Mouse (Mus musculus) forebrain, postnatal 0 days (tissue): ENCODE results near the gene Ccr9. TPM values are rescaled to one million over a fixed set of nuclear protein-coding genes. Genes with fewer than 3 reads are reported as not detected.
"Not testable (repeated sequence)": the region's sequence is repeated elsewhere in the genome, so short reads cannot be mapped to it uniquely, and the experiment has no call there.

Source experiments
- ATAC-seq: fragments of 200-750 bp; cut with Nextera tagmentation; 2 replicates; pipeline ENCODE4 v1.8.0; 2017; ENCODE audit warnings: mild to moderate bottlenecking, moderate library complexity
- DNase-seq: peaks from one replicate; pipeline ENCODE4 v3.0.0-alpha.2; 2015
- H3K27ac ChIP-seq: fragments of 300-500 bp; sonication (generic); 2 replicates; pipeline ENCODE4 v1.5.1; 2014; ENCODE audit warnings: low read depth, mild to moderate bottlenecking, antibody characterized with exemption, low read length, moderate library complexity, mixed read lengths
- H3K27me3 ChIP-seq: fragments of 300-500 bp; sonication (generic); 2 replicates; pipeline ENCODE4 v1.6.1; 2014; ENCODE audit warnings: mild to moderate bottlenecking, low read length, mixed read lengths; ENCODE audit not compliant: insufficient read depth
- H3K36me3 ChIP-seq: fragments of 300-500 bp; sonication (generic); 2 replicates; pipeline ENCODE4 v1.6.1; 2014; ENCODE audit warnings: mild to moderate bottlenecking, moderate library complexity; ENCODE audit not compliant: insufficient read depth
- H3K4me1 ChIP-seq: fragments of 300-500 bp; sonication (generic); 2 replicates; pipeline ENCODE4 v1.6.1; 2014; ENCODE audit warnings: antibody characterized with exemption; ENCODE audit not compliant: insufficient read depth
- H3K4me2 ChIP-seq: fragments of 300-500 bp; sonication (generic); 2 replicates; pipeline ENCODE4 v1.6.1; 2014; ENCODE audit warnings: low read depth, mild to moderate bottlenecking, moderate library complexity
- H3K4me3 ChIP-seq: fragments of 300-500 bp; sonication (generic); 2 replicates; pipeline ENCODE4 v1.5.1; 2014; ENCODE audit warnings: low read depth, low read length, mixed read lengths
- H3K9ac ChIP-seq: fragments of 300-500 bp; sonication (generic); 2 replicates; pipeline ENCODE4 v1.6.1; 2014; ENCODE audit warnings: mild to moderate bottlenecking
- H3K9me3 ChIP-seq: fragments of 300-500 bp; sonication (generic); 2 replicates; pipeline ENCODE4 v1.6.1; 2016; ENCODE audit warnings: low read length
- CTCF ChIP-seq: sonication (generic); IDR thresholded peaks from 2 replicates; pipeline ENCODE4 v1.5.1; 2016; ENCODE audit warnings: antibody characterized with exemption, control low read depth, low read depth
- WGBS: fragments of 180-500 bp; shearing (Covaris S2); extraction: QIAGEN DNeasy Blood & Tissue Kit; methylation state at CpG from one replicate; pipeline ENCODE4 v1.1.7; 2014; 5-methylcytosine and 5-hydroxymethylcytosine counted together
- polyA plus RNA-seq: library from polyadenylated mRNA; unstranded; fragments of >200 nt; fragmentation: Nextera tagmentation; extraction: Ambion mirVana; gene quantifications from 2 replicates; pipeline ENCODE4 v1.2.1, GENCODE M21; 2015
- total RNA-seq: library from RNA; depleted of rRNA; stranded (reverse); fragments of >200 nt; gene quantifications from 2 replicates; pipeline ENCODE4 v1.2.3, GENCODE M21; 2014

The Ccr9 gene
- total and polyA plus RNA-seq, 2 experiments from 2014 or later: 0.34 to 0.52 TPM

DNA sequence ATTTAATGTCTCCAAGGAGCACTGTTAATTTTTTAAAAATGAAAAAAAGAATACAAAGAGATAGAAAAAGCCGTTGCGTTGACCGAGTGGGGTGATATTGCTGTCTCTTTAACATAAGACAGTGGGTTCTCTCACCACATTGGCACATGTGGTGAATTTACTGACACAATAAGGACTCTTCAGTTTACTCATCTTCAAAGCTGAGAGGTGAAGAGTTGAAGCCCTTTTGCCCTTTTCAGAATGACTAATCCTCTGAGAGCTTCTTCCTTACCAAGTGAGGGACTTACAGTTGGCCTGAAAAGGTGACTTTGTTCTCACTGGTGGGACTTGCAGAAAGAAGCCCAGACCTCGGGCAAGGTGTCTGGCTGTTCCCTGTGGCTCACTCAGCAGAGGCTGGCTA is 62.6 kb downstream of the Ccr9 start:
- H3K4me1 ChIP-seq: no peaks in the 10 kb centered on the region
- no peak for TF ChIP-seq CTCF
- DNase-seq: no peak
- no peak overlapping the region for H3K4me3 ChIP-seq
- H3K9ac ChIP-seq: no peak overlapping the region
- ATAC-seq: no peak
- no peak overlapping the region for H3K4me2 ChIP-seq
- no peaks in the 10 kb centered on the region for H3K27me3 ChIP-seq
- no peaks in the 10 kb centered on the region for H3K36me3 ChIP-seq
- WGBS: 87% methylated on average over 4 of the region's 4 CpGs
- H3K27ac ChIP-seq: no peak overlapping the region
- H3K9me3 ChIP-seq: no peaks in the 10 kb centered on the region

DNA sequence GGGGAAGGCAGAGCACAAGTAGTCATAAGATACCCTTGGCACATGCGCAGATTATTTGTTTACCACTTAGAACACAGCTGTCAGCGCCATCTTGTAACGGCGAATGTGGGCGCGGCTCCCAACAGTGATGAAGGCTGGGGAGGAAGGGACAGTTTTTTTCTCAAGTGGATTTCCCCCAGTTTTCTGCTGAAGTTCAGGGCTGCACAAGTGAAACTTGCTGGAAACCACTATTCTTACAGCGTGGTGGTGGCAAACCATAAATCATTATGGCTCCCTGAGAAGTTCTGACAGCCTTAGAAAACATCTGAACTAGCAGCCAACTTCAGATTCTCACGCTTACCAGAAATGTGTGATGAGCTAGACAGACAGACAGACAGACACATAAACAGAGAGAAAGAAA is 71.4 kb downstream of the Ccr9 start:
- not testable (repeated sequence) for H3K27me3 ChIP-seq, H3K27ac ChIP-seq, H3K4me3 ChIP-seq, DNase-seq, H3K9ac ChIP-seq, H3K36me3 ChIP-seq, H3K4me2 ChIP-seq, ATAC-seq, H3K4me1 ChIP-seq, H3K9me3 ChIP-seq
- WGBS: 92% methylated on average over 7 of the region's 8 CpGs

DNA sequence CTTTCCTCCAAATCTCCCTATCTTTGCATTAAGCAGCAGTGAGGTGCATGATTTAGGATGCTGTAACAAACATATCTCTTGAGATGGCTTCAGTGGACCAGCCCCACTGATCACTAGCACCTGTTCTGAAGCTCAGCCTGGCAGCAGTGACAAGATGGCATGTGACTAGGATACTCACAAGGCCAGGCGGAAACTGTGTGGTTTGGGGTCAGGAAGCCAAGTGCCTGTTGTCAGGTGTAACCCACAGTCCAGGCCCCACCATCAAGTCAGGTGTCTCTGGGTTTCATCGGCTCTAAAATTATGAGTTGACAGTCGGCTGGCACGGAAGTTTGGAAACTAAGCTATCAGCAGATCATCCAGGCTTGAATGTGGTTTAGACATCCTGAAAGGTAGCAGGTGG is 76.1 kb downstream of the Ccr9 start:
- Histone ChIP-seq H3K4me1 (no peaks in the 10 kb centered on the region), H3K9me3 (no peaks in the 10 kb centered on the region), H3K9ac (no peak overlapping the region), H3K27me3 (no peaks in the 10 kb centered on the region), H3K4me3 (no peak overlapping the region), H3K36me3 (no peaks in the 10 kb centered on the region), H3K4me2 (no peak overlapping the region), H3K27ac (no peak overlapping the region)
- no peak for DNase-seq
- no peak for TF ChIP-seq CTCF
- 89% methylated on average over 4 of the region's 4 CpGs for WGBS
- no peak for ATAC-seq

DNA sequence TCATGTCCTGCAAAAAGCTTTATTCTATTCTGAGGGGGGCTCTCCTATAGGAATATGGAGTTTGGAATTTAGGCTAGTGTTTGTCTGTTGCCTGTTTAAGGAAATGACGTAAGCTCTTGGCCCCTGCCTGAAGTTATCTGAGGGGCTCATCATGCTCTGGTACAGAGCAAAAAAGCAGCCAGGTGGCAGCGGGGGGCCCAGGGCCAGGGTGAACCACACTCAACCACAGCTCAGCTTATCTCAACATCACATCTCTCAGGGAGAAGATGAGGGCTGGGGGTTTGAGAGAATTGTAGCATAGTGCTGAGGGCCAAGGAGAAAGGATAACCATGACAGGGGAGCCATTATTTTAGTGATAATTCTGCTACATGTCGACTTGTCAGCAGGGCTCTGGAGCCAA is 78.5 kb downstream of the Ccr9 start:
- Histone ChIP-seq H3K36me3 (no peaks in the 10 kb centered on the region), H3K4me2 (no peak overlapping the region), H3K27ac (no peak overlapping the region), H3K4me3 (no peak overlapping the region), H3K4me1 (no peaks in the 10 kb centered on the region), H3K27me3 (no peaks in the 10 kb centered on the region), H3K9ac (no peak overlapping the region), H3K9me3 (no peaks in the 10 kb centered on the region)
- WGBS: 80% methylated on average over 3 of the region's 3 CpGs
- ATAC-seq (no peak), DNase-seq (no peak)
- no peak for TF ChIP-seq CTCF

DNA sequence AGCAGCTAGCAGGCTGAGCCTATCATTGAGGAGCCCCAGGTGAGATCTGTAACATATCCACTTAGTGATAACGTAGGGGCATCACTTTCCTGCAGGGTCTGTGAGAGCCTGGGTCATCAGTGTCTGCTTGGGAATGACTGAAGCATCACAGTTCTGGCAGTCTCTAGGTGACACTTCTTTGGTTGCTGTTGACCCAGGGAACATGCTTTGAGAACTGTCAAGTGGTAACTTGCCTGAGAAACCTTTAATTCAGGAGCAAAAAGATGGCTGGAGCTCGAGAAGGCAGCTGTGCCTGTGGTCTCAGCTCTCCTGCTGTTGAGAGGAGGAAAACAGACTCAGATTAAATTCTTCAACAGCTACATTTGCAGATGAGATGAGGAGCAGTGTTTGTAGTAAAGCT is 79.1 kb downstream of the Ccr9 start:
- 57% methylated on average over 2 of the region's 2 CpGs for WGBS
- no peak for TF ChIP-seq CTCF
- Histone ChIP-seq H3K9ac (no peak overlapping the region), H3K4me1 (no peaks in the 10 kb centered on the region), H3K27me3 (no peaks in the 10 kb centered on the region), H3K9me3 (no peaks in the 10 kb centered on the region), H3K36me3 (no peaks in the 10 kb centered on the region), H3K4me3 (no peak overlapping the region), H3K27ac (no peak overlapping the region), H3K4me2 (no peak overlapping the region)
- ATAC-seq (no peak), DNase-seq (no peak)

DNA sequence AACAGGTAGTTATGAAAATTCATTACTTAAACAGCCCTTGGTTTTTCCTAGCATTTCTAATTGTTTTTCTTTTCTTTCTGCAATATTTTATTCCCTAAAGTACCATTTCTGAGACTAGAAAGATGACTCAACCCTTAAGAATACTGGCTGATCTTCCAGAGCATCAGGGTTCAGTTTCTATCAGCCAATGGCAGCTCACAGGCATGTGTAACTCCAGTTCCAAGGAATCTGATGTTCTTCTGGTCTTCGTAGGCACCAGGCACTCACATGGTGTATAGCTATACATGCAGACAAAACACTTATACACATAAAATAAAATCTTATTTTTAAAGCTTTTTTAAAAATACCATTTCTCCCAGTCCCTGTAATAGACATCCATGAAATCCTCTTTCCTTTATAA is 79.9 kb downstream of the Ccr9 start:
- 81% methylated on average over 1 of the region's 1 CpGs for WGBS
- no peaks in the 10 kb centered on the region for H3K27me3 ChIP-seq
- TF ChIP-seq CTCF: no peak
- DNase-seq (no peak), ATAC-seq (no peak)
- no peaks in the 10 kb centered on the region for H3K36me3 ChIP-seq
- no peak overlapping the region for H3K4me2 ChIP-seq
- no peaks in the 10 kb centered on the region for H3K4me1 ChIP-seq
- no peak overlapping the region for H3K9ac ChIP-seq
- H3K27ac ChIP-seq: no peak overlapping the region
- H3K9me3 ChIP-seq: no peaks in the 10 kb centered on the region
- H3K4me3 ChIP-seq: no peak overlapping the region

DNA sequence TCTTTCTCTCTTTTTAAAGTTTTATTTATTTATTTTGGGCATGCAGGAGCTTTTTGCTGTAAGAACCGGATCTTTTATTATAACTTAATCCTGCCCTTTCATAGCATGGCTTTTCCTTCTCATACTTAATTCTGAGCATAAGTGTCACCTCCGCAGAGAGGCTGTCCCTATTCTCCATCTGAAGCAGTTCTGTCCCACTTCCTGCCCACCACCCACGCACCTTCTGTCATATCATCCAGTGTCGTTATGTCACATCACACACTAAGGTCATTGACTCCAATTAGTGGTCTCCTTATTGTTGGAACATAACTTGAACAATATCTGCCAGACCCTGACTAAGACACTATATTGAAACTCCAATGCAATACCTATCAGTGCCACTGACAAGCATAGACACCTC is 80.4 kb downstream of the Ccr9 start:
- Histone ChIP-seq H3K9ac (no peak overlapping the region), H3K36me3 (no peaks in the 10 kb centered on the region), H3K4me3 (no peak overlapping the region), H3K4me1 (no peaks in the 10 kb centered on the region), H3K9me3 (no peaks in the 10 kb centered on the region), H3K27me3 (no peaks in the 10 kb centered on the region), H3K4me2 (no peak overlapping the region), H3K27ac (no peak overlapping the region)
- 70% methylated on average over 4 of the region's 4 CpGs for WGBS
- DNase-seq (no peak), ATAC-seq (no peak)
- TF ChIP-seq CTCF: no peak

DNA sequence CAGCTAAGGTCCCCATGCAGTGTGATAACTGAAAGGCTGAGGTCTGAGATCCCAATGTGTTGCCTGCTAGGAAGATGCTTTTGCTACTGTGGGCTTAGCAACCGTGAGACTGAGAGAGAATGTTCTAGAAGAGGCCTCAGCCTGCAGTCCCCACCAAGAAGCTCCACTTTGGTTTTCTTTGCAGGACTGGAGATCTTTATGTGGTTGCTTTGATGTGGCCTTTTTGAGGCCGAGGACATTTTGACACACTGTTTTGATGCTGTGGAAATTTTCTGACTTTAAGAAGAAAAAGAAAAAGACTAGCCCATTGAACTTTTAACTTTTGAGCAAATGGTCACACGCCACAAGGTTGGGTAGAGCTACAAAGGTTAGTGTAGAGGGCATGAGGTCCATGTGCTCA is 82.6 kb downstream of the Ccr9 start:
- H3K9ac ChIP-seq: no peak overlapping the region
- TF ChIP-seq CTCF: no peak
- WGBS: 90% methylated on average over 3 of the region's 3 CpGs

More for the DNA sequence above, 82.6 kb downstream of the Ccr9 start:
- H3K4me2 ChIP-seq: no peak overlapping the region
- DNase-seq: no peak
- no peaks in the 10 kb centered on the region for H3K9me3 ChIP-seq
- no peak for ATAC-seq
- no peaks in the 10 kb centered on the region for H3K27me3 ChIP-seq
- H3K4me1 ChIP-seq: no peaks in the 10 kb centered on the region
- no peak overlapping the region for H3K4me3 ChIP-seq
- H3K36me3 ChIP-seq: no peaks in the 10 kb centered on the region
- H3K27ac ChIP-seq: no peak overlapping the region
